Mouse (Mus musculus) gastrocnemius, adult 18-20 months (tissue): ENCODE data around the gene Pde8a. TPM values are rescaled to one million over a fixed set of nuclear protein-coding genes. Genes with fewer than 3 reads are reported as not detected.
A peak's percentile ranks its signal among the peaks of the same experiment; 100 is the strongest.

Source experiments
- DNase-seq: peaks from one replicate; pipeline ENCODE4 v3.0.0; 2021; ENCODE audit warnings: low spot score
- total RNA-seq, 2 experiments: library from RNA; stranded (reverse); gene quantifications; 2 replicates each; pipeline ENCODE4 v1.2.3; 2021

Pde8a gene
- total RNA-seq, 2 experiments from 2014 or later = 13.2 to 13.8 TPM

DNA sequence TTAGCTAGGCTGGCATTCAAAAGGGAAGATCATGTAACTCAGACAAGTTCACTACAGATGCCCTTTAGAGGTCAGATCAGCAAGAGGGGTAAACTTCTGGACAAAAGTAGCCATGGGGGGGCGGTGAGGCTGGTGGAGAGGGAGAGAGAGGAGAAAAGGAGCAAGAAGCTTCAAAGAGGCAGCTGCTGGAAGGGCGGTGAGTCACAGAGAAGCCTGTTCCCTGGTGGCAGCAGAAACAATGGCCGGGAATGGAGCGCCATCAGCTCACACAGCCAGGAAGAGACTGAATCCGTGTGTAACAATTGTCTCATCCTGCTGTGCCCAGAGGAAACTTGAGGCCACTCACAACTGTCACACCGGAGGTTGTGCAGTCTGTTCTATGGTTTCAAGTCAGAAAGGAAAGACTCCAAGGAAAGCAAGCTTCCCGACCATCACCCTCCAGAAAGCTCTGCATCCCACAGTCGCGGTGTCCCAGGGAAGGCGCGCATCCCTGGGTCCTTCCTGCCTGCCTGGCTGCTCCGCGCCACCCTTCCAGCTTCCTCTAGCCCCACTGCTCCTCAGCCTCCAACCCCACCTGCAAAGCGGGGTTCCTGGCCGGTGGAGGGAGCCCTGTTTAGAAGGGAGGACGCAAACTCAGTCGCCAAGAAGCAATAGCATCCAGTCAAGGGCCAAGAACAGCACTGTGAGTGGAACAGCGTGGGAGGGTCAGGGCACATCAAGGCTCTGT, 122.5 kb downstream of the Pde8a start:
- DNase-seq = no peak

DNA sequence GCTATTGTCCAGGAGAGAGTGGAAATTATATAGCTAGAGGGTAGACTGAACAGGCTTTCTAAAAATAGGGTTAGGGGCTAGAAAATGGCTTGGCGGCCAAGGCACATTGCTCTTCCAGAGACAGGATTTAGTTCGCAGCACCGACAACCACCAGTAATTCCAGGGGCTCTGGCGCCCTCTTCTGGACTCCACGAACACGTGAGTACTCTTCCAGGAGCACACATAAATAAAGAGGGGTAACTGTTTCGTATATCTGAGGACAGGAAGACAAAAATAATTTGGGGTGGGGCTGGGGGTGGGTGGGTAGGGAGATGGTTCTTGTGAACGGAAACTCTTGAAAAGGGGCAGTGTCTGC, 123.0 kb downstream of the Pde8a start:
- DNase-seq = peak; percentile 52

DNA sequence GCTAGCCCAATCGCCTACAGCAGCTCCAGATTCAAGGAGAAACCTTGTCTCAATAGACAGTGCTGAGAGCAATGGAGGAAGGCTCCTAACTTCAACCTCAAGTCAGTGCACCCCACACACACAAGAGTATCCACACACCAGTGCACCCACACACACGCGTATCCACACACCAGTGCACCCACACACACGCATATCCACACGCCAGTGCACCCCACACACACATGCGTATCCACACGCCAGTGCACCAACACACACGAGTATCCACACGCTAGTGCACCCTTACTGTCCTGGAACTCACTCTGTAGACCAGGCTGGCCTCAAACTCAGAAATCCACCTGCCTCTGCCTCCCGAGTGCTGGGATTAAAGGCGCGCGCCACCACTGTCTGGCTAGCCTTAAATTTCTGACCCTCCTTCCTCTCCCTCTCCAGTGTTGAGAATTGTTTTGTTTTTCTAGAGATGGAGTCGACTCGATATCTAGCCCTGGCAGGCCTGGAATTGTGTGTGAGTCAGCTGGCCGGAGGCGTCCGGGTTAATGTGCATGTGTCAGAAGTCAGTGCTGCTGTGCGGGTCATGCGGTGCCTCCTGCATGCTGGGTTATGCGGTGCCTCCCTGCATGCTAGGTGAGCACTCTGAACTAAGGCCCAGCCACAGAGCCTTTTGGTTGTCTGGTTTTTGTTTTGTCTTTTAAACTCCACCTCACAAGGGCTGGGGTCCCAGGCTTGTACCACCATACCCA, 124.6 kb downstream of the Pde8a start:
- DNase-seq = no peak

DNA sequence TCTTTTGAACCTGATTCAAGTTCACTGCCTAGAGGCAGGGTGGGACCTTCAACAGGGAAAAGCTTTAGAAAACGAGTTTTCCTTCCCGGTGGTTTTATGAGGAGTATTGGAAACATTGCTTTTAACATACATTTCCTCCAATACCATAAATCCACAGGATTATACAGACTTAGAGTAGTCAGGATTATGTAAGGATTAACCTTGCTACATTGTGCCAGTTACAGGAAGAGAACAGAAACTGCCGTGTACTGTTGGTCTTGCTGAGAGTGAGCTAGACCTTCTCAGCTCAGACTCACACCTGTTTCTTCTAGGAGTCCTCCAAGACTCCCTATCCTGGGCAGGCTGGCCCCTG, 125.1 kb downstream of the Pde8a start:
- DNase-seq = no peak

DNA sequence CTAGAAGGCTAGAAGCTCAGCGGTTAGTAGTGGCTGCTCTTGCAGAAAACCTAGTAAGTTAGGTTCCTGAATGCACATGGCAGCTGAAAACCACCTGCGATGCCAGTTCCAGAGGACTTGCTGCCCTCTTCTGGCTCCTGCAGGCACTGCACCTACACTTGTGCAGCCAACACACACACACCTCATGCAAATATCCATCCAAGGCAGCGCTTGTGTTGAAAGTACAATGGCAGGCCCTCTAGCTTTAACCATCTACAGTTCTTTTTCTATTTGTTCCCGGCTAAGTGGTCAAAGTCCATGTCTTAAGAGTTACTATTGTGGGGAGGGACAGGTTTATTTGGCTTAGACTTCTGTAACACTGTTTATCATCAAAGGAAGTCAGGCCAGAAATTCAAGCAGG, 126.4 kb downstream of the Pde8a start:
- DNase-seq = no peak

DNA sequence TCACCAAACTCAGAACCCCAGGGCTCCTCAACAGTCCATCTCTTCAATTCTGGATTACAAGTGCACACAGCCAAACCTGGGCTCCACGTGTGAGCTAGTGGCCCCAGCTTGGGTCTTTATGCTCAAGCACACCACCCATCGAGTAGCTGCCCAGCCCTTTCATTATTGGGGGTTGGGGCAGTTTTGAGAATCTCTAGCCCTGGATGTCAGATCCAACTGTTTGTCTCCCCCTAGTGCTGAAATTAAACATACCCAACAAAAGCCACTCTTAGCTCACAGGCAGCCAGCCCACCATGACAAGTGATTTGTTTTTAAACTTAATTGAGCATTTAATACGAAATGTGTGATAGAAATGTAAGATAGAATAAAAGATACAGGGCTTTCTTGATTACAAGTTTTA, 128.2 kb downstream of the Pde8a start:
- DNase-seq = no peak

DNA sequence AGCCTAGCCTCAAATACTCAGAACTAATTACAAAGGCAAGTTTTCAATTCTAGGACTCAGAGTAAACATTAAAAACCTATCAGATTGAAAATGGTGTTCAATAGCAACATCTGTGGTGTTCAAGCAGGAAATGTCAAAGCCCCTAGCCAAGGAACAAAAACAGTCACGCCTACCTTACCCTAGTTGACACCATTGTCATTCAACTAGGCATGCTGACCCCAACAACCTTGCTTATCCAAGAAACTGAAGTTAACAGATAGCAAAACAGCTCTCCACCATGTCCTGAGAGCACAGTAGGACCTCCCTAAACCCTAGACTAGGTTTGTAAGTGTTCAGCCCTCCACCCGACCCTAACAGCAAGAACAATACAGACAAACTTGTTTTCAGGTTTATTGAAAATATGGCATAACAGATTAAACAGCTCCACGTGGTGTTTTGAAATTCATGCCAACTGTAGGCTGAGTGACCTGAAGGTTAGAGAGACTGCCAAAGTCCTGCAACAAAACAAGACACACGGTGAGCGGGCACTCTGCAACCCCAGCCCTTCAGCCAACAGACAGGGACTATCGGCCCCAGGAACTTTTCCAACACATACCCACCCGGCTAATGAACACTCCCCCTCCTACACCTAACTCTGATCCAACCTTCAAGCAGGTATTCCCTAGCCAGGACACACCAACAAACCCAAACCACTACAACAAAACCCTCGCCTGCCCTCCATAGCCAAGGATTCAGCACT, 129.1 kb downstream of the Pde8a start:
- no peak for DNase-seq

DNA sequence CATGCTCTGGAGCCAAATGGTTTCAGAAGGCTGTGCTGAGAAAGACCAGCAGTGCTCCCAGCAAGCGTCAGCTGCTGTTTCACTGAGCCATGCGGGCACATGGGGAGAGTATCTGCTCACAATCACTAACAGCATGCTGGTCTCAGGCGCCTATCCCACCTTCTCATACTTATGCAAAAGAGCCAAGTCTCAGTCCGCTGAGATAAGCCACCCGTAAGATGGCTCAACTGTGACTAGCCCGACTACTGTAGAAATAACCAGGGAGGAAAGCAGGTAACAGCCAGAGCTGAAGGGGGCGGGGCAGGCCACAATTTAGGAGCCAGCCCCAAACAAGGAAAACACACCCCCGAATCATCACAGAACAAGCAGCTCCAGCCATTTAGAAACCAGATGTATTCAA, 129.9 kb downstream of the Pde8a start:
- DNase-seq = no peak

DNA sequence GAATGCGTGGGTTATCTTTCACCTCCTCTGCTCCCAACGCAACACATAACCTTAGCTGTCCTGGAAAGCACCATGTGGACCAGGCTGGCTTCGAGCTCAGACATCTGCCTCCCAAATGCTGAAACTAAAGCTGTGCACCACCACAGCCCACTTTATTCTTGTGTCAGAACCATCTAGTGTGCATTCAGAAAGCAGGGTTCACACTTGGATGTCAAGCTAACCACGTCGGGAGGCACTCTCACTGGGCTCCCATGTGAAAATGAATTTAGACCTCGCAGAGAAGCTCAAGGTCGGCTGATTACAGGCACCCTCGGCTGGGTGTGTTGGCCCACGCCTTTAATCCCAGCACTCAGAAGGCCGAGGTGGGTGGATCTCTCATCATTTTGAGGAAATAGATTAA, 130.4 kb downstream of the Pde8a start:
- DNase-seq = no peak

DNA sequence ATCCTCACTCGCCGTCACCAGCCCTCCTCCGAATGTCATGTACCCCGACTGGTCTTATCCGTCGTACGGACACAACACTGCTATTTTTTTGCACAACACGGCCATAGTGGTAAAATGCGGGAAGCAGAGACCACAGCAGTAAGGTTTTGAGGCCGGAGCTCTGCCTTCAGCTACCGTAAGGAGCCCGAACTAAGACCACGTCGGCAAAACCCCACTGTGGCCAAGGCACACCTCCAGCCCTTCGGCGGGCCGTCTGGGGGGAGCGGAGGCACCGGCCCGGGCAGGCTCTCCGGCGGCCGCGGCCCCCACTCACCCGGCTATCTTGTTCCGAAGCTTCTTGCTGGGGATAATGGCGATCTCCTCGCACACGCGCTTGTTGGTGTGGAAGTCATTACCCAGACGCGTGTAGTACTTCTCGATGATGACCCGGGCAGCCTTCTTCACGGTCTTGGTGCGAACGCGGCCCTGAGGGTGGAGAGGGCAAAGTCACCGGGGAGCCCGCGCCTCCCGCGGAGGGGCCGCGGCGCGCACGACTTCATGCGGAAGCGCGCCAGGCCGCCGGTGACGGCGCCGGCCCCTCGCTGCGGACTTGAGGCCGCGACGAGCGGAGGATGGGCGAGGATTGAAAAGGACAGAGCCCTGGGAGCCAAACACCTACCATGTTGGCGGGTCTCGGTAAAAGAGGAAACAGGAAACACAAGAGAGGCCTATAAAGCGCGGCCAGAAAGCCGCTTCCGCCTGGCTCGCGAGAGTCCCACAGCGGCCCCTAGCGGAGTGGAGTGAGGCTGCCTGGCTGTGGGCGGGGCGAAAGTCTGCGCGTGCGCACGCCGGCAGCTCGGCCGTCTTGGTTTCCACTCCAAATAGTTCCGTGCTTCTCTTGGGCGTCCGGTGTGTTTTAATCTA, 131.4 kb downstream of the Pde8a start, which contains the start of gene Rps17:
Rps17 (minus strand) TSS at position 711 of the 903 bp plus-strand sequence.
- DNase-seq = peak; percentile 97

DNA sequence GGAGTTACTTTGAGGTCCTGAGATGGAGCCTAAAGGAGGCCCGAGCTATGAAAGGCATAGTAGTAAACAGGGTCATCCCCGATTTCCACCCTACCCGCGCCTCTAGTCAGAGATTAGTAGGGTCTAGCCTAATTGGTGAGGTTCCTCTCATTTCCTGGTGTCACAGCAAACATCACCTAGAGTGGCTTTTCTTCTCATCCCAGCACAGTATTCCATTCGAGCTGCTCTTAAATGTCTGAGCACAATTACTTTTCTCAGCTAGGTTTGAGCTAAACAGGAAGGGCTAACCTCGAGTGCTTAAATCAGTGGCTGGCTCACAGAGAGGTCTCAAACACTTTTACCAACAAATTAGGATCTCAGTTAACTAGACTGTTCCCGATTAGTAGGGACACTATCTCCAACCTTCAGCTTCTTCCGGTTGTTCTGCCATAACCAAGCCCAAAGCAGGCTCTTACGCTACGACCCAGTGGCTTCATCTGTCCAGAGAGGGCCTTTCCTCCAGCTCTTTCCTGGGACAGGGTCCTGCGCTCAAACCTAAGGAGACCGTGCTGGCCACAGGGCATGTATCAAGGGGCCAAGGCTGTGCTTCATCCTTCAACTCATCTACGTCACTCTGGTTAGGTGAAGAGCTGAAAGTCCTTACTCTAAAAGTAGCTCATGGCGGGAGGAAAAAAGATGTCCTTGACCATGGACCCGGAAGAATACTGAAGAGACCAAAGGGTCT, 132.2 kb downstream of the Pde8a start:
- DNase-seq = no peak

DNA sequence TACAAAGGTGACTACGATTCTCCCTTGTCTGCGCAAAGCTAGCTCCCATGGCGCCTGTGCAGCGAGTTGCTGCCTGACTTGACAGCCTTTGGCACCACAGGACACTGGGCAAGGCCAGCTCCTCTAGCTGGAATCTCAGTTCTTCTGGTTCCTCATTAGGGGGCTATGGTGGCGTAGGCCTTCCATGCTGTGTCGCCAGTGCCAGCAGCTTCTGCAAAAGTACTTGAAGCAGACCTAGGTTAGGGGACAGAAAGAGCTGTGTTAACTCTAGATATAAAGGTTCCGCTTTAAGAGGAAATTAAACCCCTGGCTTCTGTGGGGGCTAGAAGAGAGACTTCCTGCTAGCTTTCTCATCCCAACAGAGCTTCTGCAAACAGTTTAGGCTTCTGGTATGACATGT, 134.8 kb downstream of the Pde8a start:
- no peak for DNase-seq

DNA sequence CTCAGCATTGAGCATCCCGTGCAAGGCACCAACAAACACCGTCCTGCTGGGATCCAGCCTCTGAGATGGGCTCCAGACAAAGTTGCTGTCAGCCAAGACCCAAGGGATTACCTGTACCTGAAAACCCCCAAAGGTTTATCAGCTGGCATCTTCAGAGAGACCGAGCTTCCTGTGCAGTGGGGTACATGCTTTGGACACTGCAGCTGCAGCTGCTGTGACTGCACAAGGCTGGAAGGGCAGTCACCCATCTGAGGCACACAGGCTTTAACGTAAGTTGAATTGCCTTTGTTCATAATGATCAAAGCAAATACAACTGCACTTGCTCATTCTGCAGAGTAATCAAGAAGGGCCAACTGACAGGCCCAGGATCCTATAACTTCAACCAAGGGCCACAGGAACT, 138.4 kb downstream of the Pde8a start:
- DNase-seq = no peak

DNA sequence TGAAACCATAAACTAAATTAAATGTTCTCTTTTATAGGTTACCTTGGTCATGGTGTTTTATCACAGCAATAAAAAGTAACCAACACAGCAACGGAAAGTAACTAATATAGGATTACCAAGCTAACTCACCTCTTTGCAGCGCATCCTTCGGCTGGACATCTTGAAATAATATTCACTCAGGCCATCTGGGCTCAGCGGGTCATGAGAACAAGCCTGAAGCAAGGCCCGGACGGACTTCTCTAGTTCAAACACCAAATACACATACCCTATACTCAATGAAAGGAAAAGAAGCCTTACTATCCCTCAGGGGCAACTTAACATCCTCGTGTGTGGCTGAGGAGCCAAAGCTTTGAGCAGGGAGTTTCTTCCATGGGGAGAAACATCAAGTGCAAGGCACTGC, 142.3 kb downstream of the Pde8a start:
- DNase-seq = no peak

DNA sequence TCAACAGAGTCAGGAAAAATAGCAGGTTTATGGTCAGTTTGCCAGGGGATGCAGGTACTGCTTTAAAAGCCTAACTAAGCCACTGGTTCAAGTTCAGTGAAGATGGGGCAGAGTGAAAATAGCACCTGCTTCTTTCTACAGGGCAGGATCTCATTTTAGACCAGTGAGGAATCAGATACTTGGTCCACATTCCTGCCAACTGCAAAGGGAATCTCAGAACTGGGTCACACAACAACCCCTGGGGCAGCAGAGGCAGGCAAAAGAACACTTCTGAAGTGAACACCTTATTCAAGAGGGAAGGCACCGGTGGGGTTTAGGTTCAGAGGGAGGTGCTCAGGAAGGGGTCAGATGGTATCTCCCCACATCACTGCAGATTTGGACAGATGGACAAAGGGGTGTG, 143.0 kb downstream of the Pde8a start:
- DNase-seq = peak; percentile 66

DNA sequence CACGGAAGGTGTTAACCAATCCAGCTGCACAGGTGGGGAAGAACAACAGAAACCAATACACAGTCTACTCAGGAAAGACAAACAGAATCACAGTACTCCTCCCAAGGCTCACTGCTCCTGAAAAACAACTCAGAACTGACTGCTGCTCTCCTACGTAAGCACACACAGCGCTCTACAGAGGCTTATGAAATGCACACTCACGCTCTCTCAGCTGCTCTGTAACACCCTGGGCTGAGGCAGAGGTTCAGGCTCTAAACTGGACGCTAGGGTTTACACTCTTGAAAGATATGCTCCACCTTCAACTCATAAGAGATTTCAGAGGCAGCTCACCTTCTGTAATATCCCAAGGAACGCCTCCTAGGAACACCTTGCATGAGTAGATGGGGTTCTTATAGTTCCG, 143.6 kb downstream of the Pde8a start:
- DNase-seq = no peak

DNA sequence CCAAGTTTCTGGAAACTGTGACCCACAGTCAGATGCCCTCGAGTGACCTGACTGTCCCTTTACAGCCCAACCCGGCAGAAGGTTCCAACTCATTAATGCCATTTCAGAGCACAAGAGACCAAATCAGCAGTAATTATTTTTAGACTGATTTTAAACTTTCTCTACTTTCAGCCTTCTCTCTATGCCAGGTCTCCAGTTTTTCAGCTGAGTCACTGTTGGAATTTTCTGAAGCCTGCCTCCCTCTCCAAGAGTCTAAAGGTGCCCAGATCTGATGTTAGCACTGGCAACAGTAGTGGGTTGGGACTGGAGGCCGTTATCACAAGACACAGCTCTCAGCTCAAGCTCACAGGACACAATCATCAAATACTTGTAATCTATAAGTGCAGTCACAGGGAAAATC, 154.6 kb downstream of the Pde8a start:
- peak; percentile 63 for DNase-seq

DNA sequence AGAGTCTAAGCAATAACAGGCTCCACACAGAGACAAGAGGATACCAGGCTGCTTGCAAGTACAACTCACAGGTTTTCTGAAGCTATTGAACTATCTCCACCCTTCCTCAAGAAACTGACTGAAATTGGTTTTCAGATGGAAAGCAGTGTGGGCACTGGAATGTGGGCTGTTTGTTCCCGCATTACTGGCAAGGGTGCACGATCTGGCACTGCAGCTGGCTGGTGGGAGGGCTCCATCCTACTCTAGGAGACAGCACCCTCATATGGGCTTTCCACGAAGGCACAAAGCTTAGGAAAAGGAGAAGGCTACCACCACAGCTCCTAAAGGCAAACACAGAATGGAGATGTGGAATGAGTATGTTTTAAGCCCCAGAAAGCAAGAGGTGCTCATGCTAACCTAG, 156.3 kb downstream of the Pde8a start:
- no peak for DNase-seq

DNA sequence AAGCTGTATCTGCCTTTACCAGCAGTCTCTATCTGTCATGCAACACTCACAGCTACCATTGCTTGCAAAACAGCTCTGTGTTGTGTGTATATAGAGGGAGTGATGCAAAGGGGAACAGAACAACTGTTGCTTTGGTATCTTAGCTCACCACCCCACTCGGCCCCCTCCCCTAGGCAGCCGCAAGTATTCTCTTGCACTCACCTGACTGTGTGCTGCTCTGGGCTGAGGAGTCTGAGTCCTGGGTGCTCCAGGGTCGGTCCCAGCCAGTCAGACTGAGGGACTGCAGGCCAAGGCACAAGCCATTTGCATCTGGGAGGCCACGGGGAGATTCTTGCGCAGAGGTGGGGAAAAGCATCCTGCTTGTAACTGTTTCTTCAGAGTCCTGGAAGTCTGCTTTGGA, 158.4 kb downstream of the Pde8a start:
- DNase-seq = peak; percentile 15

DNA sequence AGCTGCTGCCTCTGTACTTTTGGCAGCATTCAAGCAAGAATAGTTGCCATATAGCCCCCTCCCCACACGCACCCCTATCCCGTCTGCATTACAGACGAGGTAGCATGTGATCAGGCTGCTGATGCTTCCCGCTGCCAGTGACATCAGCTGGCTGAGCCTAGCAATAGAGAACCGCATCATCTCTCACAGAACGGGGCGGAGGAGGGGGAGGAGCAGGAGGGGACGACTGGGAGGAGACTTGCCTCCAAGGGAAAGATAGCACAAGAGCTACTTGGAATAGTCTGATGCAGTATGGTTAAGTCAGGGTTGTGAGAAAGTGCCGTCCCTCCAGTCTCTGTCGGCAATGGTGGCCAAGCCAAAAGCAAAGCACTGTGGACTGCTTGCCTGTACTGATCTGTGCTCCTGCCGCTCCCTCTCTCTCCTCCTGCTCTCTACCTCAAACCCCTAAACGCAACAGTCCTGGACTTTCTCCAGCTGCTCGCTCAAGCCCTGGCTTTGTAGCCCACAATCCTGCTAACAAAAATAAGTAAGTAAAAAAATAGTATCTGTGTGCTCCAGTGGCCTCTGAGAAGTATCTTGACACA, 159.0 kb downstream of the Pde8a start:
- DNase-seq = peak; percentile 77

DNA sequence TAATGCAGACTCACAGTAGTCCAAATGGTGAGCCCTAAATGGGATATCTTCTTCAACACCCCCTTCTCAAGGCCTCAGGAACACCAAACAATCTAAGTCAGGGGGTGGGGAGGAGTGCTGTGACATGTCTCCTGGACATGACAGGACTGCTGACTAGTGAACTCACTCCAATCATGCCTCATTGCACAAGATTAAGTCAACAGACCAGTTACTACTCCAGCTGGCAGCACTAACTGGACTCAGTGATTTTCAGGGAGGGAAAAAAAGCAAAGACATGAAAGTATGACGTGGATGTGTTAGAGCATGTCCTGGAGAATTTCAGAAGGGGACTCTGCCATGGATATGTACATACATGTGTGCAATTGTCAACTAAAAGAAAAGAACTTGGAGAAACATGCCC, 166.0 kb downstream of the Pde8a start:
- DNase-seq = no peak
